Mouse (Mus musculus) left cerebral cortex, postnatal 25 days (tissue): Measurements from ENCODE around the gene Gm21885. TPM values are rescaled to one million over a fixed set of nuclear protein-coding genes. Genes with fewer than 3 reads are reported as not detected.

Experiments used
- DNase-seq, 2 experiments: peaks; one replicate each; pipeline ENCODE4 v3.0.0; 2022; ENCODE audit warnings: low spot score in 2 of 2, mixed read lengths in 1 of 2
- intact Hi-C: fragments of 180-260 bp; cut with DNase I; formaldehyde crosslinking; loops from one replicate; pipeline ENCODE4 v1.15.1; 2025
- total RNA-seq, 2 experiments: library from RNA; stranded (reverse); gene quantifications; 2 replicates each; pipeline ENCODE4 v1.2.3; 2021

Gm21885 gene
- total RNA-seq, 2 experiments from 2014 or later = not detected

DNA sequence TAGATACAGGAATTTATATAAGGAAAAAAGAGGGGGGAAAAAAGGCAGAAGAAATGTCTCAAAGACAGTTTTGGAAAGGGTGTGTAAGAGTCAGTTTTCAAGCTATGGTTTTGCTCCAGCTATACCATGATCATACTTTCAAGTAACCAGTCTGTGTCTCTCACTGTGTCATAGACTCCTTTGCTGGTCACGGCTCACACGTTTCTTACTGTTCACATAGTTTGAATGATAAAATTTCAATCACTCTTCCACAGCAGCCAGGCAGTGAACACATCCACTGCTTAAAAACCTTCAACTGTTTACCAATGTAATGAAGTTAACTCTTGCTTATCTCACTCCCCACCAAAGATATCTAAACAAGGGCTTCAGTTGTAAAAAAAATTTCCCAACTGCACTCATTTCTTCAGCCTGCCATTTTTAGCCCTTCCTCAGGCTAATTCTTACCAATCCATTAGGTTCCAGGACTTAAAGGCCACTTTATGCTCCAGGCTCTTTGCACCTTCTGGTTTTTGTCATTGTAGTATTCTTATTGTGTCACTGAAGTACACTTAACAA lies 32.5 kb downstream of the Gm21885 start:
- intact Hi-C loops = no loop called here
- DNase-seq = no peak

GRCm38 (mm10) chr11:94315308-94315707 lies 33.6 kb downstream of the Gm21885 start:
- intact Hi-C loops = no loop called here
- no peak for DNase-seq

DNA sequence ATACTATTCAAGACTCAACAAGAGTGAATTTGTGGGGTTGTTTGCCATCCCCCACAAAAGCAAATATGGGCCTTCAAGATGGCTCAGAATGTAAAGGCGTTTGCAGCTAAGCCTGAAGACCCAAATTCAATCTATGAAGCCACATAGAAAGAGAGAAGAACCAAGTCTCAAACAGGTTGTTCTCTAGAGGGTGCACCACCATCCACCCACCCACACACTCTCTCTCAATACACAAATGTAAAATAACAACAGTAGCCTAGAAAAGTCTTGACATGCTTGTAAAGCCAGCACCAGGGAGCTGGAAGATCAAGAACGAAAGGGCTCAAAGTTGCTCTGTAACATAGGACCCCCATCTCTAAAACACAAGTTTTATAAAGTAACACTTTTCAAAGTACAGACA lies 34.9 kb downstream of the Gm21885 start:
- DNase-seq = no peak
- intact Hi-C loops = no loop called here

- intact Hi-C loops = no loop called here
- no peak for DNase-seq
These were observed 35.3 kb downstream of the Gm21885 start for GRCm38 (mm10) chr11:94317014-94317413.

DNA sequence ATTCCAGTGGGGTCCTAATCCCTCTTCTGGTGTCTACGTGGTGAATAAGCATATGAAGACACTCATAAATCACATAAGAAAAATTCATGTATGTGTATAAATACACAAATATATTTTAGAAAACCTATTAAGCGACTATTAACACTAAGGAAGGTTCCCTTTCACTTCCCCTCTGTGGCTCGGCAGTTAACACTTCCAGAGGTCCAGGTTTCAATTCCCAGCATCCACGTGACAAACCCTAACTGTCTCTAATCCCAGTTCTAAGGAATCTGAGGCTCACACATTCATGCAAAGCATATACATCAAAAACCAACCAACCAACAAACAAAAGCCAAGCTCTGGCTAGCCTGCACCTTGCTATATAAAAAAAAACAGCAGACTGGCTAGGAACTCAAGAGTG lies 35.8 kb downstream of the Gm21885 start:
- no peak for DNase-seq
- intact Hi-C loops = no loop called here

GRCm38 (mm10) chr11:94318056-94318455 lies 36.4 kb downstream of the Gm21885 start:
- intact Hi-C loops = no loop called here
- DNase-seq = no peak

GRCm38 (mm10) chr11:94320969-94321930 lies 39.6 kb downstream of the Gm21885 start:
- intact Hi-C loops = no loop called here
- no peak for DNase-seq

DNA sequence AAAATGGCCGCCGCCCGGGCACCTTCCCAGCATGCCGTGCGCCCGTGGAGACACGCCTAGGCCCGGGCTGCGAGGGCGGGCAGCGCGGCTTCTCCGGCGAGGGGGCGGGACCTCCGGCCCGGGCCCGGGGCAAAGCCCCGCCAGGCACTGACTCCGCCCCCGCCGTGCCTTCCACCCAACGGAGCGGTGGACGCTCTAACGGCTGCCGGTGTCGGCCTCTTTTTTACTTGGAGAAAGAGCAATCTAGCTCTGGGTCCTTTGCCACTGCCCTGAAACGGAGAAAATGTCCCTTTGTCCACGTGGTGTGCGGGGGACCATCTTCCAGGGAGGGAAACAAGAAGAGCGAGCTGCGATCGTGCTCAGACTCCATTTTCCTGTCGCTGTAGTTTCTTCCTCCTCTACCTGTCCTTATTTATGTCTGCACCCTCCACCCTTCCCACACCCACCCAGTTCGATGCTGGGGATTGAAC lies 40.3 kb downstream of the Gm21885 start, which contains the start of gene Luc7l3:
TSS of gene Luc7l3 (minus strand) at position 58 of the 470 bp plus-strand sequence.
- peak; percentile 95 to 96 for DNase-seq
- intact Hi-C loops = no loop called here

DNA sequence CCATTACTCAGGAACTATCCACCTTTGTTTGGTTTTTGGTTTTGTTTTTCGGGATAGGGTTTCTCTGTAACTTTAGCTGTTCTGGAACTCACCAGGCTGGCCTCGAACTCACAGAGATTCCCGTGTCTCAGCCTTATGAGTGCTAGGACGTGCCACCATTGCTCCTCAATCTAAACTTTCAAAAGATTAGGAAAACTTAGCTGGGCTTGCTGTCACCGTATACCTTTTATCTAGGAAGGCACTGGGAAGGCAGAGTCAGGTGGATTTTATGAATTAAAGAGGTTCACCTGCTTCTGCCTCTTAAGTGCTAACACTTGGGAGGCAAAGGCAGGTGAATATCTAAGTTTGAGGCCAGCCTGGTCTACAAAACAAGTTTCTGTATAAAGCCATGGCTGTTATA lies 41.0 kb downstream of the Gm21885 start:
- no peak for DNase-seq
- intact Hi-C loops = no loop called here

DNA sequence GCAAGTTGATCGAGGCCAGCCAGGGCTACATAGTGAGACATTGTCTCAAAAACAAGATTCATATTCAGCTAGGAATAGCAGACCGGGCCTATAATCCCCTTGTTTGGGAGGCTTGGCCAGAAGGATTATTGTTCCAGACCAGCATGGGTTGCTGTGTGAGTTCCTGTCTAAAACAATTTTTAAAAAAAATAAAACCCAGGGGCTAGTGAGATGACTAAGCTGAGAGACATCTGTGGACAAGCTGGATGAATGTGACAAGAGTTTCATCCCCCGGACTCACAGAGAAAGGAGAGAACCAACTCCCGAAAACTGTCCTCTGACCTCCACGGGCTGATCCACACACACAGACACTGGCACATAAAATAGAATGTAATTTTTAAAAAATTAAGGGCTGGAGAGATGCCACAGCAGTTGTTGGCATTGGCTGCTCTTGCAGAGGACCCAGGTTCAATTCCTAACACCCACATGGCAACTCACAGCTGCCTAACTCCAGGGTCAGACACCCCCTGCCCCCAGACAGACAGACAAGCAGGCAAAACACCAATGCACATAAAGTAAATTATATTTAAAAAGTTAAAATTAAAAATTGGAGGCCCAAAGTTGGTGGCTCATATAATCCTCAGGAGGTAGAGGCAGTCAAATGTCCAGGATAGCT lies 41.7 kb downstream of the Gm21885 start:
- DNase-seq = no peak
- intact Hi-C loops = no loop called here

DNA sequence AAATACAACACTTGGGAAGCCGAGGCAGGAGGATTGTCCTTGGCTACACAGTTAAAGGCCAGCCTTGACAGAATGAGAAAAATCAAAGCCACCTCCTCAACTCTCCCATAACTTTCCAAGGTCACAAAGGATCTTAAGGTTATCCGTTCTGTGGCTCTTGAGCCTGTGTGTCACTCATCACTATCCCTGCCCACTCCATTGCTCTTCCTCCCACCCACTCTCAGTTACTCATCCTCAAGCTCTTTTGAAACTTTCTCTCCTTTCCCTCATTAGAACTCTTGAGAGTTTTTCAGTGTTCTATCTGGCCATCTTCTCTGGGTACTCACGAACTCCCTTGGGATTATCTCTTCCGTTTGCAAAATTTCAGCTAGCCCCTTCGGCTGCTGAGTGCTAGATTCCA lies 42.9 kb downstream of the Gm21885 start:
- intact Hi-C loops = loop anchor here (5.0 kb wide), 4 partner anchors 148 to 668 kb away; partner anchors contain the start of genes Cacna1g, Ppp1r9b and Rsad1
- no peak for DNase-seq

GRCm38 (mm10) chr11:94326961-94327411 lies 45.3 kb downstream of the Gm21885 start:
- intact Hi-C loops = loop anchor here (5.0 kb wide), 4 partner anchors 145 to 665 kb away; partner anchors contain the start of genes Cacna1g, Ppp1r9b and Rsad1
- peak in 1 of 2 experiments; percentile 37 for DNase-seq

DNA sequence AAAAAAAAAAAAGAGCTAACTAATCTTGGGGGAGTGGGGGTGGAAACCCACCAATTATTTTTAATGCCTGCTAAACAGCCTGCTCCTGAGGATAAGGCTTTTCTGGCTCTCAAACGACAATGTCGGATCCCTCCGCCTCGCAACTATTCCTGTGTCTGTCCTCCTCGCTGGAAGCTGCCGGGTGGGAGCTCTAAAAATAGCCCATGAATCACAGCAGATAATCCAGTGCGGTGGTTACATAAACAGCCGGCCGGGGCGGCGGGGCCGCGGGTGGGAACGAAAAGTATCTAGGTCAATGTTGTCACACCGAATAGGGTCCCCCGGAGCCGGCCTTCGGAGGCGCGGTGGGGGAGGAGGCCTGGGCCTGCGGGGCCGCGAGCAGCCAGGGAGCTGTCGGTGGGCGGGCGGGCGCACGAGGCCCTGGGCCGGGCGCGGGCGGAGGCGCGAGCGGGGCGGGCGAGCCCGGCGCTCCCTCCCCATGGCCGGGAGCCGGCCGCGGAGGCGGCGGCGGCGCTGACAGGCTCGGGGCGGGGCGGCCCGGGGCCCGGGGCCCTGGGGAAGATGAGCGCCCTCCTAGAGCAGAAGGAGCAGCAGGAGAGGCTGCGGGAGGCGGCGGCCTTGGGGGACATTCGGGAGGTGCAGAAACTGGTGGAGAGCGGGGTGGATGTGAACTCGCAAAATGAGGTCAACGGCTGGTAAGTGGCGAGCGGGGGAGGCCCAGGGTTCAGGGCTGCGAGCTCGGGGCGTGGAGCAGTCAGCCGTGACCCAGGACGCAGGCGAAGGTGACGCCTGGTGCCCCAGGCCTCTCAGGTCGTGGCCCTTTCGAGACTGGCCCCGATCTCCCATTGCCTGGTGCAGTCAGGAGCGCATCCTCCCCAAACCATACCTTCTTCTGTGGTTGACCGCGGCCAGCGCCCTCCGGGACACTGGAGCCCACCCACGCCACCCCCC lies 46.3 kb downstream of the Gm21885 start, which contains the start of gene Ankrd40:
TSS of gene Ankrd40 (plus strand) at position 309 of the 951 bp plus-strand sequence.
- peak; percentile 97 to 99 for DNase-seq
- intact Hi-C loops = loop anchor here (1.0 to 5.0 kb wide), 6 partner anchors 77 to 664 kb away; partner anchors contain the start of genes Cacna1g, Ppp1r9b, Rsad1 and Tob1

- intact Hi-C loops = loop anchor here (1.0 to 5.0 kb wide), 6 partner anchors 77 to 664 kb away; partner anchors contain the start of genes Cacna1g, Ppp1r9b, Rsad1 and Tob1
- peak; percentile 35 to 65 for DNase-seq
These were observed 47.0 kb downstream of the Gm21885 start for GRCm38 (mm10) chr11:94328644-94329025.

GRCm38 (mm10) chr11:94329270-94329891 lies 47.7 kb downstream of the Gm21885 start:
- DNase-seq = peak; percentile 63 to 82

GRCm38 (mm10) chr11:94330211-94330610 lies 48.5 kb downstream of the Gm21885 start:
- no peak for DNase-seq
- intact Hi-C loops = no loop called here

More at GRCm38 (mm10) chr11:94329270-94329891, 47.7 kb downstream of the Gm21885 start:
- intact Hi-C loops = loop anchor here (2.0 to 5.0 kb wide), 5 partner anchors 119 to 663 kb away; partner anchors contain the start of genes Cacna1g, Ppp1r9b, Rsad1 and Tob1

DNA sequence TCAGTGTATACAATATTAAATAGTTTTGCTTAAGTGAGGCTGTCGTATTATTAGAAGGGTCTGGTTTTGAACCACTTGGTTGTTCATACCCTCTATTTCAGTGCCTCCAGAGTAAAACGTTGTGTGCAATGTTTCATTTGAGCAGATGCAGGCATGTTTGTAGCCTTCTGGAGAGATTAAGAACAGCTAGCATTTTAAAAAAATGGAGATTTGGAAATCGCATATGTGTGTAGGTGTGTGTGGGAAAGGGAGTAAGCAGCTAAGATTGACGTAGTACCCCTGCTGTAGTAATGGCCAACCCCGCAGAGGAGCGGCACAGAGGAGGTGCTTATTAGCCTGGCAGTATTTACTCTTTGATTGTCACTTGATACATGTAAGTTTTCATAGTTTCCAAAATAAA lies 51.1 kb downstream of the Gm21885 start:
- intact Hi-C loops = no loop called here
- DNase-seq = peak in 1 of 2 experiments; percentile 75

DNA sequence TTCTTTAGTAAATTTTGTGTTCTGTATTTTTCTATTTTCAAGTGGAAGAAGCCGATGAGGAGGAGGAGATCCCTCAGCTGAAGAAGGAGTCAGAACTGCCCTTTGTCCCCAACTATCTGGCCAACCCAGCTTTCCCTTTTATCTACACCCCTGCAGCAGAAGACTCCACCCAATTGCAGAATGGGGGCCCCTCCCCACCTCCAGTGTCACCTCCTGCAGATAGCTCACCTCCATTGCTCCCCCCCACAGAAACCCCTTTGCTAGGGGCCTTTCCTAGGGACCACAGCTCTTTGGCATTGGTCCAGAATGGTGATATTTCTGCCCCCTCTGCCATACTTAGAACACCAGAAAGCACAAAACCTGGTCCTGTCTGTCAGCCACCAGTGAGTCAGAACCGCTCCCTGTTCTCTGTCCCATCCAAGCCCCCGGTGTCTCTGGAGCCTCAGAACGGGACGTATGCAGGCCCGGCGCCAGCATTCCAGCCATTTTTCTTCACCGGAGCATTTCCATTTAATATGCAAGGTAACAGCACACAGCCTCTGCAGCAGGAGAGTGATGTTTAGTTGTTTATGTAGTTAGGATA lies 52.8 kb downstream of the Gm21885 start:
- DNase-seq = no peak
- intact Hi-C loops = no loop called here
